Mouse (Mus musculus) MEL (cell line): ENCODE results near the gene Pkd1.

Experiments
- CHD2 ChIP-seq: IDR thresholded peaks from 2 replicates; pipeline ENCODE4 v1.6.1; 2011; ENCODE audit warnings: low read length, improper control_type of control experiment
- CTCF ChIP-seq, 3 experiments: IDR thresholded peaks in 2 of 3; conservative IDR thresholded peaks in 1 of 3; 2 replicates each; pipeline ENCODE4 v1.5.1; 2011 to 2012; ENCODE audit warnings: low read length in 3 of 3, low read depth in 2 of 3, mild to moderate bottlenecking in 2 of 3, improper control_type of control experiment in 1 of 3, inconsistent platforms in 1 of 3, mixed read lengths in 1 of 3, moderate library complexity in 1 of 3; ENCODE audit not compliant: control insufficient read depth in 1 of 3, insufficient read depth in 1 of 3, poor library complexity in 1 of 3, severe bottlenecking in 1 of 3
- E2F4 ChIP-seq: IDR thresholded peaks from 2 replicates; pipeline ENCODE4 v1.6.1; 2011; ENCODE audit warnings: low read depth, low read length, improper control_type of control experiment, borderline replicate concordance
- EP300 ChIP-seq, 2 experiments: IDR thresholded peaks; 2 replicates each; pipeline ENCODE4 v1.6.1; 2011; ENCODE audit warnings: improper control_type of control experiment in 2 of 2, low read length in 2 of 2, low read depth in 1 of 2, mild to moderate bottlenecking in 1 of 2
- ETS1 ChIP-seq: IDR thresholded peaks from 2 replicates; pipeline ENCODE4 v1.6.1; 2012; ENCODE audit warnings: low read depth, mild to moderate bottlenecking, inconsistent platforms, low read length, improper control_type of control experiment, moderate library complexity
- HCFC1 ChIP-seq: IDR thresholded peaks from 2 replicates; pipeline ENCODE4 v1.6.1; 2012; ENCODE audit warnings: low read depth, mild to moderate bottlenecking, inconsistent platforms, low read length, improper control_type of control experiment, moderate library complexity
- MAX ChIP-seq: IDR thresholded peaks from 2 replicates; pipeline ENCODE4 v1.6.1; 2011; ENCODE audit warnings: low read length, improper control_type of control experiment
- NRF1 ChIP-seq: IDR thresholded peaks from 2 replicates; pipeline ENCODE4 v1.6.1; 2014; ENCODE audit warnings: low read depth, mild to moderate bottlenecking, inconsistent platforms, low read length, improper control_type of control experiment, moderate library complexity; ENCODE audit not compliant: poor library complexity, insufficient read depth, severe bottlenecking
- POLR2A ChIP-seq, 2 experiments: IDR thresholded peaks; 2 replicates each; pipeline ENCODE4 v1.6.1; 2011 to 2012; ENCODE audit warnings: low read length in 2 of 2, mild to moderate bottlenecking in 2 of 2, control low read depth in 1 of 2, improper control_type of control experiment in 1 of 2, low read depth in 1 of 2, moderate library complexity in 1 of 2; ENCODE audit not compliant: control insufficient read depth in 1 of 2, insufficient read depth in 1 of 2, poor library complexity in 1 of 2
- RAD21 ChIP-seq: IDR thresholded peaks from 2 replicates; pipeline ENCODE4 v1.6.1; 2011; ENCODE audit warnings: mild to moderate bottlenecking, low read depth, low read length, improper control_type of control experiment
- TBP ChIP-seq: IDR thresholded peaks from 2 replicates; pipeline ENCODE4 v1.8.0; 2011; ENCODE audit warnings: low read depth, low read length, improper control_type of control experiment

DNA sequence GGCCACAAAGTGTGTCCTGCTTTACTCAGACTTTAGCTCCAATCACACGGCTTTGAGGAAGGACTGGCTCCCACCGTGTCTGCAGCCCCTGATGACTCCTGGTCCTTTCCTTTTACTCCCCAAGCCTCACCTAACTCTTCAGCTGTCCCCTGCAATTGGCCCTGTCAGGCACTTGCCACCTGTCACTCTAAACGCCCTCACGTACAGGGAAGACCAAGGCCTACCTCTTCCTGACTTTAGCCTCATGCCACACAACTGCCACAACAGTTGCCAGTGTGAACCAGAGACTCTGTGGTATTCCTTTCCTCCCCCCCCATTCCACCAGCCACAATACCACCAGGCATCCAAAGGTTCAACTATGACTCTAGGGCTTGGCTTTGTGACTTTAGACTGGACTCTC, 29.2 kb upstream of the Pkd1 start:
- TF ChIP-seq EP300 (IDR thresholded peaks at IDR 0.05; ENCODE audit: low read depth in 1 of 2, low read length in 2 of 2) (no peak), CTCF (IDR thresholded peaks at IDR 0.05 in 2 of 3, conservative IDR thresholded peaks at IDR 0.05 in 1 of 3; ENCODE audit: control insufficient read depth in 1 of 3, insufficient read depth in 1 of 3, low read depth in 2 of 3, low read length in 3 of 3, poor library complexity in 1 of 3, severe bottlenecking in 1 of 3) (no peak), E2F4 (no peak), ETS1 (no peak), HCFC1 (no peak), CHD2 (no peak), RAD21 (no peak), POLR2A (IDR thresholded peaks at IDR 0.05; ENCODE audit: control insufficient read depth in 1 of 2, insufficient read depth in 1 of 2, low read depth in 1 of 2, low read length in 2 of 2, poor library complexity in 1 of 2) (no peak), NRF1 (no peak), MAX (no peak), TBP (no peak)
